8 mouse cellular contexts compared by ENCODE assay signal in the genomic region with DNA sequence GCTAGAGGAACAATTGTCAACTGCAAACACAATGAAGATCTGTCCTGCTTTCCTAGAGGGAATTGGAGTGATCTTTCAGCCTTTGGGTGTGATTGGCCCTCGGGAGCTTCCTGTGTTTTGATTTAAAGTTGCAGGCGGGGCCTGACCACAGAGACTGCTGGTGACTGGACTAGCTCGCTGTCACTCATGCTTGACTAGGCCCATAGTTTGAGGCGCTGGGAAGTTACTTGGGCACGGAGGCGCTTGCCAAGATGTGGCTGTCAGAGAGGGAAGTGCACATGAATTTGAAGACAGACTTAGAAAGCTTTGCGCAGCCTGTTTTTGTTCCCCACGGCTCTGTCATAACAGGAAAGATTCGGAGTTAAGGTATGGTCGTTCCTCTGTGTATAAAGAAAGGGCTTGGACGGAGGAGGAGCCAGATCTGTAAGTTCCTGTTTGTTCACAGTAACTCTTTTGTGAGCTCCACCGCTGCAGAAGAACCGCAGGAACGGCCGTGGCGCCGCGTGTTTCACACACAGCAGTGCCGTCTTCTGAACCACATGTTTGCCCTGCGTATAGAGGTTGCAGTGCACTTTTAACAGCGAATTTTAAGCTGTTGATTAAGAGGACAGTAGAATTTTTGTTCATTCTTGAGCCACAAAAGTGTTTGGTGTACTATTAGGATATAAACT. TPM values are rescaled to one million over a fixed set of nuclear protein-coding genes. Genes with fewer than 3 reads are reported as not detected.
A peak's percentile ranks its signal among the peaks of the same experiment; 100 is the strongest.
DNase-seq lines count a peak whose midpoint lies in the region; ATAC-seq and TF ChIP-seq lines count a peak whose summit lies in the region.

No protein-coding gene starts in this region.

- TF ChIP-seq POLR2A in bone marrow macrophage, adult 2 months (IDR thresholded peaks at IDR 0.05; ENCODE audit: borderline replicate concordance, low read depth, low read length): no peak
- peak; percentile 57 for TF ChIP-seq POLR2A in embryonic fibroblast, embryonic 13.5 days (IDR thresholded peaks at IDR 0.05; ENCODE audit: low read depth, low read length)

- peak overlapping the region; percentile 71 for H3K4me3 ChIP-seq in bone marrow macrophage, adult 2 months (ENCODE audit: insufficient read depth, low read length)
- peak overlapping the region; percentile 62 for H3K4me3 ChIP-seq in embryonic fibroblast, embryonic 13.5 days (ENCODE audit: insufficient read depth, low read length)
- H3K4me3 ChIP-seq in heart, embryonic 10.5 days: peak overlapping the region; percentile 67
- H3K4me3 ChIP-seq in kidney, embryonic 15.5 days (replicated peaks): peak overlapping the region; percentile 54

- peak; percentile 97 for DNase-seq in A20 (ENCODE audit: low read depth, low spot score)
- DNase-seq in heart, embryonic 10.5 days (ENCODE audit: low spot score): peak; percentile 97
- DNase-seq in liver: peak; percentile 90
- peak; percentile 88 to 92 for DNase-seq in spleen, postnatal 4 days (ENCODE audit: low spot score in 2 of 2)

- under 1% methylated on average over 21 of the region's 21 CpGs for WGBS in heart, embryonic 10.5 days
- under 1% methylated on average over 21 of the region's 21 CpGs for WGBS in kidney, embryonic 15.5 days

- H3K4me2 ChIP-seq in kidney, embryonic 15.5 days: peak overlapping the region; percentile 74

- peaks cover 32% of the 10 kb centered on the region for H3K36me3 ChIP-seq in heart, embryonic 10.5 days
- peaks cover 45% of the 10 kb centered on the region for H3K36me3 ChIP-seq in kidney, embryonic 15.5 days

- H3K9me3 ChIP-seq in heart, embryonic 10.5 days: no peaks in the 10 kb centered on the region
- no peaks in the 10 kb centered on the region for H3K9me3 ChIP-seq in kidney, embryonic 15.5 days (replicated peaks)

- H3K27ac ChIP-seq in bone marrow macrophage, adult 2 months (ENCODE audit: insufficient read depth, low read depth, low read length): peak overlapping the region; percentile 87
- H3K27ac ChIP-seq in embryonic fibroblast, embryonic 13.5 days (ENCODE audit: insufficient read depth, low read length): peak overlapping the region; percentile 55; the same call in 1 of the 2 replicates
- peak overlapping the region; percentile 89 for H3K27ac ChIP-seq in heart, embryonic 10.5 days
- H3K27ac ChIP-seq in kidney, embryonic 15.5 days: peak overlapping the region; percentile 91

- peak; percentile 100 for ATAC-seq in kidney, embryonic 15.5 days (replicated peaks; ENCODE audit: low FRiP score)
- peak; percentile 98 for ATAC-seq in monocyte, adult 5-6 weeks (replicated peaks; ENCODE audit: insufficient number of reproducible peaks, low FRiP score, low TSS enrichment, poor library complexity, severe bottlenecking)

- peak overlapping the region; percentile 56 for H3K9ac ChIP-seq in kidney, embryonic 15.5 days

- peaks cover 6% of the 10 kb centered on the region for H3K4me1 ChIP-seq in bone marrow macrophage, adult 2 months (ENCODE audit: control insufficient read depth, insufficient read depth, low read length)
- H3K4me1 ChIP-seq in embryonic fibroblast, embryonic 13.5 days (ENCODE audit: control insufficient read depth, insufficient read depth, low read length): no peaks in the 10 kb centered on the region
- H3K4me1 ChIP-seq in heart, embryonic 10.5 days: peaks cover 4% of the 10 kb centered on the region
- H3K4me1 ChIP-seq in kidney, embryonic 15.5 days: peaks cover 11% of the 10 kb centered on the region

- no peaks in the 10 kb centered on the region for H3K27me3 ChIP-seq in heart, embryonic 10.5 days (ENCODE audit: insufficient read depth, poor library complexity, severe bottlenecking)
- H3K27me3 ChIP-seq in kidney, embryonic 15.5 days: no peaks in the 10 kb centered on the region

- TF ChIP-seq CTCF in bone marrow macrophage, adult 2 months (IDR thresholded peaks at IDR 0.05; ENCODE audit: low read depth, low read length): no peak
- TF ChIP-seq CTCF in embryonic fibroblast, embryonic 13.5 days (IDR thresholded peaks at IDR 0.05; ENCODE audit: borderline replicate concordance, insufficient read depth, low read length): no peak

RNA-seq across cellular contexts. Expression of gene Cntrl, which starts 22.8 kb away (rescaled TPM):
- 45.2 and 46.0 TPM in 2 replicates for polyA plus RNA-seq in bone marrow macrophage, adult 2 months (2012; ENCODE audit: insufficient read depth, insufficient read length, missing spikeins)
- 14.3 and 24.4 TPM in 2 replicates for polyA plus RNA-seq in embryonic fibroblast, embryonic 13.5 days (2011; ENCODE audit: insufficient read length, low read depth, missing spikeins)
- 18.4 and 19.0 TPM in 2 replicates for polyA plus RNA-seq in heart, embryonic 10.5 days (2016; fragmentation: Nextera tagmentation; extraction: Ambion mirVana)
- polyA plus RNA-seq in kidney, embryonic 15.5 days (2015; fragmentation: Nextera tagmentation; extraction: Ambion mirVana): 26.2 and 26.6 TPM in 2 replicates
- 125 to 238 TPM (median 135 TPM) in 3 replicates for total RNA-seq in monocyte, adult 5-6 weeks (2017)

RNA-seq across cellular contexts. Expression of gene AI182371, which starts 30.8 kb away (rescaled TPM):
- polyA plus RNA-seq in bone marrow macrophage, adult 2 months (2012; ENCODE audit: insufficient read depth, insufficient read length, missing spikeins): 1.2 TPM in 2 replicates
- polyA plus RNA-seq in embryonic fibroblast, embryonic 13.5 days (2011; ENCODE audit: insufficient read length, low read depth, missing spikeins): 1.8 TPM in 1 of 2 replicates, not detected in the other
- 2.0 TPM in 2 replicates for polyA plus RNA-seq in heart, embryonic 10.5 days (2016; fragmentation: Nextera tagmentation; extraction: Ambion mirVana)
- polyA plus RNA-seq in kidney, embryonic 15.5 days (2015; fragmentation: Nextera tagmentation; extraction: Ambion mirVana): 0.58 and 1.2 TPM in 2 replicates
- 0.21 to 1.3 TPM in 2 of 3 replicates, not detected in the other for total RNA-seq in monocyte, adult 5-6 weeks (2017)

Comparison
In these comparisons a context has a peak if more than half of its experiments do, and no peak if none do; other contexts are left out.
1. Peak in every context shown above with its lines: DNase-seq, ATAC-seq, H3K4me3 ChIP-seq and H3K27ac ChIP-seq.